Comparison of ENCODE assay signal across 11 mouse cellular contexts in the genomic region with DNA sequence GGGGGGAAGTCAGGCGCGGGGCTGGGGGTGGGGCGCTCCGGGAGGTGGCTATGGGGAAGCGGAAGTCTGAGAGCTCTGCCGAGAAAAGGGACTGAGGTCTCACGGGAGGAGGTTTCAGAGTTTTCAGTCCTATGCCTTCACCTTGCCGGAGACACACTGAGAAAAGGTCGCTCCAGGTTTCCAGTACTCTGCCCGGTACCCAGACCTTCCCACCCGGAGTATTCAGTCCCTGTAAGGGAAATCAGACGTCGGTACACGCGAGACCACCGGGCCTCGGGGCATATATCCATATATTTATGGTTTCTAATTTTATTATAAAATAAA. TPM values are rescaled to one million over a fixed set of nuclear protein-coding genes. Genes with fewer than 3 reads are reported as not detected.
DNase-seq lines count a peak whose midpoint lies in the region; ATAC-seq and TF ChIP-seq lines count a peak whose summit lies in the region.
"Had no signal": no experiment of that assay in that cellular context is flagged by ENCODE, and none has a peak within 500 bp of the region (broad histone marks: within the 10 kb centered on the region; RNA-seq: fewer than 3 reads in every experiment).

No protein-coding gene starts in this region.

- intact Hi-C loops in left cerebral cortex, postnatal 4 days (cut with DNase I): no loop called here

- H3K9me3 ChIP-seq in forebrain, embryonic 10.5 days: no peaks in the 10 kb centered on the region
- no peaks in the 10 kb centered on the region for H3K9me3 ChIP-seq in forebrain, embryonic 15.5 days
- no peaks in the 10 kb centered on the region for H3K9me3 ChIP-seq in kidney, postnatal 0 days (replicated peaks; ENCODE audit: low read length)
- no peaks in the 10 kb centered on the region for H3K9me3 ChIP-seq in embryonic facial prominence, embryonic 15.5 days (replicated peaks)

- DNase-seq in forebrain, embryonic 10.5 days (ENCODE audit: extremely low spot score, low spot score): no peak
- no peak for DNase-seq in kidney, postnatal 0 days (ENCODE audit: low spot score)
- DNase-seq in kidney, postnatal 36 days: no peak
- DNase-seq in layer of hippocampus, postnatal 25 days (ENCODE audit: extremely low spot score in 1 of 2, low spot score in 1 of 2): no peak
- no peak for DNase-seq in left cerebral cortex, postnatal 4 days
- DNase-seq: cerebellum, postnatal 25 days; heart, postnatal 4 days; lung, embryonic 14.5 days had no signal

- no peak overlapping the region for H3K4me2 ChIP-seq in forebrain, embryonic 15.5 days (replicated peaks)
- H3K4me2 ChIP-seq in kidney, postnatal 0 days (ENCODE audit: low read length): peak overlapping the region; percentile 44
- peak overlapping the region; percentile 88 for H3K4me2 ChIP-seq in embryonic facial prominence, embryonic 15.5 days (replicated peaks)
- H3K4me2 ChIP-seq: lung, embryonic 14.5 days had no signal

- H3K36me3 ChIP-seq in forebrain, embryonic 10.5 days (replicated peaks): peaks cover 5% of the 10 kb centered on the region; the same call in 1 of the 2 replicates
- no peaks in the 10 kb centered on the region for H3K36me3 ChIP-seq in forebrain, embryonic 15.5 days
- H3K36me3 ChIP-seq in kidney, postnatal 0 days (ENCODE audit: insufficient read depth, low read length): no peaks in the 10 kb centered on the region
- H3K36me3 ChIP-seq in embryonic facial prominence, embryonic 15.5 days: no peaks in the 10 kb centered on the region

- no peak for ATAC-seq in forebrain, embryonic 15.5 days (replicated peaks)
- ATAC-seq in kidney, postnatal 0 days (replicated peaks; ENCODE audit: low FRiP score, low read depth): no peak
- no peak for ATAC-seq in embryonic facial prominence, embryonic 15.5 days (ENCODE audit: insufficient number of reproducible peaks, low FRiP score, low TSS enrichment, low read depth)
- 0 out of 2 replicates have a peak, but pooled peaks have one; percentile 35 for ATAC-seq in monocyte, adult 5-6 weeks (replicated peaks; ENCODE audit: insufficient number of reproducible peaks, low FRiP score, low TSS enrichment, poor library complexity, severe bottlenecking)

- WGBS in forebrain, embryonic 10.5 days: under 1% methylated on average over 17 of the region's 17 CpGs
- 1% methylated on average over 17 of the region's 17 CpGs for WGBS in forebrain, embryonic 15.5 days
- WGBS in kidney, postnatal 0 days: 1% methylated on average over 17 of the region's 17 CpGs
- 2% methylated on average over 17 of the region's 17 CpGs for WGBS in embryonic facial prominence, embryonic 15.5 days

- H3K9ac ChIP-seq in forebrain, embryonic 15.5 days (replicated peaks): no peak overlapping the region
- no peak overlapping the region for H3K9ac ChIP-seq in kidney, postnatal 0 days (ENCODE audit: low read depth, low read length)
- 0 out of 2 replicates have a peak overlapping the region, but pooled peaks have one; percentile 9 for H3K9ac ChIP-seq in embryonic facial prominence, embryonic 15.5 days
- H3K9ac ChIP-seq: lung, embryonic 14.5 days had no signal

- peak overlapping the region; percentile 60 for H3K4me3 ChIP-seq in forebrain, embryonic 10.5 days
- H3K4me3 ChIP-seq in forebrain, embryonic 15.5 days: no peak overlapping the region
- peak overlapping the region; percentile 11 for H3K4me3 ChIP-seq in kidney, postnatal 0 days (replicated peaks; ENCODE audit: low read depth, low read length)
- peak overlapping the region; percentile 57 for H3K4me3 ChIP-seq in embryonic facial prominence, embryonic 15.5 days (replicated peaks)

- peak overlapping the region; percentile 85 for H3K27ac ChIP-seq in forebrain, embryonic 10.5 days
- H3K27ac ChIP-seq in forebrain, embryonic 15.5 days (replicated peaks): no peak overlapping the region
- no peak overlapping the region for H3K27ac ChIP-seq in kidney, postnatal 0 days
- H3K27ac ChIP-seq in embryonic facial prominence, embryonic 15.5 days (replicated peaks): no peak overlapping the region

- H3K4me1 ChIP-seq in forebrain, embryonic 10.5 days: peaks cover 68% of the 10 kb centered on the region
- H3K4me1 ChIP-seq in forebrain, embryonic 15.5 days: peaks cover 27% of the 10 kb centered on the region
- H3K4me1 ChIP-seq in kidney, postnatal 0 days (replicated peaks; ENCODE audit: insufficient read depth, low read length): peaks cover 12% of the 10 kb centered on the region; the same call in 1 of the 2 replicates
- H3K4me1 ChIP-seq in embryonic facial prominence, embryonic 15.5 days: peaks cover 39% of the 10 kb centered on the region

- H3K27me3 ChIP-seq in forebrain, embryonic 10.5 days (ENCODE audit: poor library complexity, severe bottlenecking): peaks cover 100% of the 10 kb centered on the region
- H3K27me3 ChIP-seq in forebrain, embryonic 15.5 days: peaks cover 90% of the 10 kb centered on the region
- H3K27me3 ChIP-seq in kidney, postnatal 0 days (ENCODE audit: insufficient read depth, low read length): peaks cover 80% of the 10 kb centered on the region
- peaks cover 86% of the 10 kb centered on the region for H3K27me3 ChIP-seq in embryonic facial prominence, embryonic 15.5 days

- TF ChIP-seq CTCF in kidney, postnatal 0 days (IDR thresholded peaks at IDR 0.05; ENCODE audit: low read depth): no peak

RNA-seq across cellular contexts. Expression of a gene that starts 4.1 kb away (rescaled TPM):
- polyA plus RNA-seq in forebrain, embryonic 10.5 days (2016; fragmentation: Nextera tagmentation; extraction: Ambion mirVana): 9.7 and 10.9 TPM in 2 replicates
- polyA plus RNA-seq in forebrain, embryonic 15.5 days (2015; fragmentation: Nextera tagmentation; extraction: Ambion mirVana): 0.08 and 0.49 TPM in 2 replicates
- 11.2 and 18.9 TPM in 2 replicates for polyA plus RNA-seq in kidney, postnatal 0 days (2015; fragmentation: Nextera tagmentation; extraction: Ambion mirVana)
- 8.2 and 10.7 TPM in 2 replicates for polyA plus RNA-seq in embryonic facial prominence, embryonic 15.5 days (2015; fragmentation: Nextera tagmentation; extraction: Ambion mirVana)
- total RNA-seq in monocyte, adult 5-6 weeks (2017): not detected in 3 replicates
- total RNA-seq in layer of hippocampus, postnatal 25 days (2021): under 1 TPM in 1 of 2 experiments, not detected in 1; 0.20 TPM
- 1 to 10 TPM; 1.4 to 1.8 TPM for total RNA-seq in left cerebral cortex, postnatal 4 days (2021)
- polyA plus RNA-seq: lung, embryonic 14.5 days had no signal
